12 mouse cellular contexts compared by ENCODE assay signal in genomic region chr7:65141907-65142698, GRCm38 (mm10). TPM values are rescaled to one million over a fixed set of nuclear protein-coding genes. Genes with fewer than 3 reads are reported as not detected.
DNase-seq lines count a peak whose midpoint lies in the region; ATAC-seq and TF ChIP-seq lines count a peak whose summit lies in the region.
"Had no signal": no experiment of that assay in that cellular context is flagged by ENCODE, and none has a peak within 500 bp of the region (broad histone marks: within the 10 kb centered on the region; RNA-seq: fewer than 3 reads in every experiment).

No protein-coding gene starts in this region.

- H3K27me3 ChIP-seq in heart, adult 2 months (ENCODE audit: control insufficient read depth, insufficient read depth, low read length) = no peaks in the 10 kb centered on the region
- no peaks in the 10 kb centered on the region for H3K27me3 ChIP-seq in liver, postnatal 0 days (ENCODE audit: insufficient read depth, low read length)
- H3K27me3 ChIP-seq in liver, embryonic 12.5 days (replicated peaks) = no peaks in the 10 kb centered on the region
- H3K27me3 ChIP-seq in limb, embryonic 13.5 days = no peaks in the 10 kb centered on the region
- H3K27me3 ChIP-seq: forebrain, embryonic 13.5 days had no signal

- H3K9me3 ChIP-seq in liver, postnatal 0 days (ENCODE audit: low read length) = no peaks in the 10 kb centered on the region
- H3K9me3 ChIP-seq in liver, embryonic 12.5 days (replicated peaks) = no peaks in the 10 kb centered on the region
- H3K9me3 ChIP-seq in limb, embryonic 13.5 days = no peaks in the 10 kb centered on the region
- H3K9me3 ChIP-seq: forebrain, embryonic 13.5 days had no signal

- H3K79me2 ChIP-seq in heart, adult 2 months (replicated peaks; ENCODE audit: control insufficient read depth, insufficient read depth, low read length) = no peaks in the 10 kb centered on the region

- H3K4me2 ChIP-seq in liver, postnatal 0 days (ENCODE audit: low read depth, low read length) = no peak overlapping the region
- H3K4me2 ChIP-seq in liver, embryonic 12.5 days = no peak overlapping the region
- no peak overlapping the region; the same call in 1 of the 2 replicates for H3K4me2 ChIP-seq in limb, embryonic 13.5 days (replicated peaks)
- H3K4me2 ChIP-seq: forebrain, embryonic 13.5 days had no signal

- no peaks in the 10 kb centered on the region for H3K4me1 ChIP-seq in heart, adult 2 months (ENCODE audit: control insufficient read depth, insufficient read depth, low read length)
- no peaks in the 10 kb centered on the region for H3K4me1 ChIP-seq in liver, postnatal 0 days (ENCODE audit: insufficient read depth)
- H3K4me1 ChIP-seq in liver, embryonic 12.5 days = no peaks in the 10 kb centered on the region
- H3K4me1 ChIP-seq in limb, embryonic 13.5 days = peaks cover 7% of the 10 kb centered on the region; the same call in 1 of the 2 replicates

- peak; percentile 35 for DNase-seq in heart, adult 11 months
- no peak for DNase-seq in heart, adult 2 months
- no peak for DNase-seq in liver, postnatal 0 days
- DNase-seq in brain, embryonic 14.5 days (ENCODE audit: low read depth) = peak; percentile 51
- DNase-seq: embryo, embryonic 11 days had no signal

- intact Hi-C loops in heart, adult 2 months (cut with DNase I) = no loop called here

- no peak overlapping the region for H3K9ac ChIP-seq in heart, adult 2 months (ENCODE audit: low read depth, low read length)
- H3K9ac ChIP-seq in liver, postnatal 0 days (replicated peaks) = no peak overlapping the region
- no peak overlapping the region for H3K9ac ChIP-seq in liver, embryonic 12.5 days
- no peak overlapping the region for H3K9ac ChIP-seq in limb, embryonic 13.5 days
- H3K9ac ChIP-seq: forebrain, embryonic 13.5 days; liver, embryonic 14.5 days had no signal

- no peak overlapping the region for H3K27ac ChIP-seq in heart, adult 2 months
- H3K27ac ChIP-seq in liver, postnatal 0 days (ENCODE audit: low read depth) = no peak overlapping the region
- no peak overlapping the region for H3K27ac ChIP-seq in liver, embryonic 12.5 days
- no peak overlapping the region; the same call in 1 of the 2 replicates for H3K27ac ChIP-seq in limb, embryonic 13.5 days
- H3K27ac ChIP-seq: forebrain, embryonic 13.5 days; liver, embryonic 14.5 days had no signal

- no peak for TF ChIP-seq POLR2A in heart, adult 2 months (IDR thresholded peaks at IDR 0.05; ENCODE audit: insufficient read depth, low read depth, low read length)
- no peak for TF ChIP-seq POLR2A in brain, embryonic 14.5 days (IDR thresholded peaks at IDR 0.05; ENCODE audit: borderline replicate concordance, extremely low read depth, insufficient read depth, insufficient read length, poor library complexity, severe bottlenecking)

- no peak for TF ChIP-seq EP300 in heart, adult 2 months (IDR thresholded peaks at IDR 0.05; ENCODE audit: insufficient read depth, low read depth, low read length)
- no peak for TF ChIP-seq EP300 in liver, postnatal 0 days (IDR thresholded peaks at IDR 0.05; ENCODE audit: low read depth)

- peak; percentile 17; the same call in 1 of the 2 replicates for ATAC-seq in liver, postnatal 0 days
- no peak for ATAC-seq in liver, embryonic 12.5 days
- peak; percentile 83 for ATAC-seq in limb, embryonic 13.5 days (ENCODE audit: low FRiP score, low read depth)
- ATAC-seq in CD4-positive, CD25-positive, alpha-beta regulatory T cell, adult 4 months = no peak
- ATAC-seq: forebrain, embryonic 13.5 days; intestine, postnatal 0 days had no signal

- H3K4me3 ChIP-seq in heart, adult 2 months = no peak overlapping the region
- H3K4me3 ChIP-seq in liver, postnatal 0 days (ENCODE audit: low read depth, low read length) = no peak overlapping the region
- no peak overlapping the region for H3K4me3 ChIP-seq in liver, embryonic 12.5 days
- no peak overlapping the region for H3K4me3 ChIP-seq in limb, embryonic 13.5 days
- H3K4me3 ChIP-seq: forebrain, embryonic 13.5 days had no signal

- no peaks in the 10 kb centered on the region for H3K36me3 ChIP-seq in heart, adult 2 months (ENCODE audit: control insufficient read depth, insufficient read depth, low read length)
- no peaks in the 10 kb centered on the region for H3K36me3 ChIP-seq in liver, postnatal 0 days (replicated peaks; ENCODE audit: insufficient read depth, low read length)
- H3K36me3 ChIP-seq in liver, embryonic 12.5 days = no peaks in the 10 kb centered on the region
- H3K36me3 ChIP-seq in limb, embryonic 13.5 days = no peaks in the 10 kb centered on the region

- TF ChIP-seq CTCF in heart, adult 2 months (IDR thresholded peaks at IDR 0.05) = no peak
- TF ChIP-seq CTCF in liver, postnatal 0 days (IDR thresholded peaks at IDR 0.05; ENCODE audit: low read depth) = no peak
- no peak for TF ChIP-seq CTCF in brain, embryonic 14.5 days (IDR thresholded peaks at IDR 0.05; ENCODE audit: borderline replicate concordance, extremely low read depth, insufficient read depth, insufficient read length)

- 58% methylated on average over 6 of the region's 6 CpGs for WGBS in heart, adult 2 months
- WGBS in liver, postnatal 0 days (ENCODE audit: insufficient replicate concordance) = 60% methylated on average over 6 of the region's 6 CpGs
- WGBS in liver, embryonic 12.5 days (ENCODE audit: insufficient replicate concordance) = 68% methylated on average over 6 of the region's 6 CpGs
- WGBS in limb, embryonic 13.5 days = 57% methylated on average over 6 of the region's 6 CpGs

RNA-seq across cellular contexts. Expression of gene Fam189a1, which starts 14.3 kb away (rescaled TPM):
- not detected for total RNA-seq in heart, adult 2 months (2021)
- polyA plus RNA-seq in heart, adult 2 months (2012; rRNA removed) = 0.15 and 0.64 TPM in 2 replicates
- 0.08 and 0.36 TPM in 2 replicates for polyA plus RNA-seq in liver, postnatal 0 days (2015; fragmentation: Nextera tagmentation; extraction: Ambion mirVana)
- not detected in 2 replicates for polyA plus RNA-seq in liver, embryonic 12.5 days (2016; fragmentation: Nextera tagmentation; extraction: Ambion mirVana)
- polyA plus RNA-seq in brain, embryonic 14.5 days (2012; rRNA removed) = 25.9 and 34.3 TPM in 2 replicates
- 3.3 and 4.5 TPM in 2 replicates for polyA plus RNA-seq in limb, embryonic 13.5 days (2015; fragmentation: Nextera tagmentation; extraction: Ambion mirVana)
- 1 to 10 TPM in 1 of 2 experiments, not detected in 1; 1.1 TPM for polyA plus RNA-seq in CD4-positive, CD25-positive, alpha-beta regulatory T cell, adult 4 months (2017; shearing (Covaris generic))
- total RNA-seq: megakaryocyte progenitor cell, adult 5-6 weeks had no signal

Comparison
In these comparisons a context has a peak if more than half of its experiments do, and no peak if none do; other contexts are left out.
1. DNase-seq: peak in heart, adult 11 months (single experiment) and brain, embryonic 14.5 days (single experiment); none in heart, adult 2 months (0 of 2) and liver, postnatal 0 days (single experiment).
2. ATAC-seq: peak in liver, postnatal 0 days (single experiment) and limb, embryonic 13.5 days (single experiment); none in liver, embryonic 12.5 days (single experiment) and CD4-positive, CD25-positive, alpha-beta regulatory T cell, adult 4 months (single experiment).